Mouse (Mus musculus): ENCODE data around the gene Slc35g1. TPM values are rescaled to one million over a fixed set of nuclear protein-coding genes. Genes with fewer than 3 reads are reported as not detected.

The Slc35g1 gene
- polyA plus RNA-seq, 1 experiment from 2014 or later = 1.6 TPM

- H3K9ac ChIP-seq (replicated peaks; ENCODE audit: low read depth, low read length) = no peak overlapping the region
- no peaks in the 10 kb centered on the region for H3K9me3 ChIP-seq (ENCODE audit: control insufficient read depth, low read length)
- 84% methylated on average over 3 of the region's 3 CpGs for WGBS
- no peak overlapping the region for H3K4me3 ChIP-seq (replicated peaks; ENCODE audit: low read length)
- no peaks in the 10 kb centered on the region for H3K4me1 ChIP-seq (replicated peaks; ENCODE audit: control insufficient read depth, insufficient read depth, low read length)
- H3K27ac ChIP-seq (ENCODE audit: low read length) = no peak overlapping the region
- H3K4me2 ChIP-seq (ENCODE audit: low read length) = no peak overlapping the region
- no peaks in the 10 kb centered on the region for H3K36me3 ChIP-seq (ENCODE audit: control insufficient read depth, insufficient read depth)
- no peaks in the 10 kb centered on the region for H3K27me3 ChIP-seq (replicated peaks; ENCODE audit: control insufficient read depth, insufficient read depth, low read length)
- ATAC-seq = no peak
Observed at GRCm38 (mm10) chr19:38432021-38432420, 36.2 kb downstream of the Slc35g1 start.

GRCm38 (mm10) chr19:38433381-38433780 is 37.6 kb downstream of the Slc35g1 start:
- Histone ChIP-seq H3K4me3 (replicated peaks; ENCODE audit: low read length) (no peak overlapping the region), H3K36me3 (ENCODE audit: control insufficient read depth, insufficient read depth) (no peaks in the 10 kb centered on the region), H3K4me1 (replicated peaks; ENCODE audit: control insufficient read depth, insufficient read depth, low read length) (no peaks in the 10 kb centered on the region), H3K27ac (ENCODE audit: low read length) (no peak overlapping the region), H3K9me3 (ENCODE audit: control insufficient read depth, low read length) (no peaks in the 10 kb centered on the region), H3K27me3 (replicated peaks; ENCODE audit: control insufficient read depth, insufficient read depth, low read length) (no peaks in the 10 kb centered on the region), H3K9ac (replicated peaks; ENCODE audit: low read depth, low read length) (no peak overlapping the region), H3K4me2 (ENCODE audit: low read length) (no peak overlapping the region)
- 78% methylated on average over 2 of the region's 2 CpGs for WGBS
- ATAC-seq = no peak

- Histone ChIP-seq H3K4me3 (replicated peaks; ENCODE audit: low read length) (no peak overlapping the region), H3K9me3 (ENCODE audit: control insufficient read depth, low read length) (no peaks in the 10 kb centered on the region), H3K4me2 (ENCODE audit: low read length) (no peak overlapping the region), H3K4me1 (replicated peaks; ENCODE audit: control insufficient read depth, insufficient read depth, low read length) (no peaks in the 10 kb centered on the region), H3K9ac (replicated peaks; ENCODE audit: low read depth, low read length) (no peak overlapping the region), H3K27ac (ENCODE audit: low read length) (no peak overlapping the region), H3K36me3 (ENCODE audit: control insufficient read depth, insufficient read depth) (no peaks in the 10 kb centered on the region), H3K27me3 (replicated peaks; ENCODE audit: control insufficient read depth, insufficient read depth, low read length) (no peaks in the 10 kb centered on the region)
- WGBS = 94% methylated on average over 15 of the region's 15 CpGs
- no peak for ATAC-seq
Observed at GRCm38 (mm10) chr19:38435221-38435620, 39.4 kb downstream of the Slc35g1 start.

- H3K27ac ChIP-seq (ENCODE audit: low read length) = no peak overlapping the region
- no peaks in the 10 kb centered on the region for H3K9me3 ChIP-seq (ENCODE audit: control insufficient read depth, low read length)
- 77% methylated on average over 8 of the region's 8 CpGs for WGBS
- H3K4me2 ChIP-seq (ENCODE audit: low read length) = no peak overlapping the region
- no peaks in the 10 kb centered on the region for H3K36me3 ChIP-seq (ENCODE audit: control insufficient read depth, insufficient read depth)
- H3K4me1 ChIP-seq (replicated peaks; ENCODE audit: control insufficient read depth, insufficient read depth, low read length) = no peaks in the 10 kb centered on the region
- no peak overlapping the region for H3K9ac ChIP-seq (replicated peaks; ENCODE audit: low read depth, low read length)
- no peaks in the 10 kb centered on the region for H3K27me3 ChIP-seq (replicated peaks; ENCODE audit: control insufficient read depth, insufficient read depth, low read length)
- ATAC-seq = no peak
- no peak overlapping the region for H3K4me3 ChIP-seq (replicated peaks; ENCODE audit: low read length)
Observed at GRCm38 (mm10) chr19:38441860-38442259, 46.1 kb downstream of the Slc35g1 start.

- Histone ChIP-seq H3K9me3 (ENCODE audit: control insufficient read depth, low read length) (no peaks in the 10 kb centered on the region), H3K9ac (replicated peaks; ENCODE audit: low read depth, low read length) (no peak overlapping the region), H3K4me3 (replicated peaks; ENCODE audit: low read length) (no peak overlapping the region), H3K27me3 (replicated peaks; ENCODE audit: control insufficient read depth, insufficient read depth, low read length) (no peaks in the 10 kb centered on the region), H3K4me2 (ENCODE audit: low read length) (no peak overlapping the region), H3K4me1 (replicated peaks; ENCODE audit: control insufficient read depth, insufficient read depth, low read length) (no peaks in the 10 kb centered on the region), H3K27ac (ENCODE audit: low read length) (no peak overlapping the region), H3K36me3 (ENCODE audit: control insufficient read depth, insufficient read depth) (no peaks in the 10 kb centered on the region)
- WGBS = 86% methylated on average over 5 of the region's 5 CpGs
- ATAC-seq = no peak
Observed at GRCm38 (mm10) chr19:38445758-38446157, 50.0 kb downstream of the Slc35g1 start.

Other genes starting within 250 kb of the Slc35g1 start
- 54.7 and 56.8 TPM in 2 replicates for gene Fra10ac1, start 171.8 kb upstream of the Slc35g1 start, polyA plus RNA-seq (2015; fragmentation: Nextera tagmentation; extraction: Ambion mirVana)
- gene Lgi1, start 131.4 kb upstream of the Slc35g1 start, polyA plus RNA-seq (2015; fragmentation: Nextera tagmentation; extraction: Ambion mirVana) = 15.5 and 19.1 TPM in 2 replicates
- gene Plce1, start 85.1 kb downstream of the Slc35g1 start, polyA plus RNA-seq (2015; fragmentation: Nextera tagmentation; extraction: Ambion mirVana) = 3.8 and 4.5 TPM in 2 replicates

Measured in forebrain, embryonic 16.5 days (tissue).